Mouse (Mus musculus) large intestine, adult 2 months (tissue): ENCODE data around the gene Ssb. TPM values are rescaled to one million over a fixed set of nuclear protein-coding genes. Genes with fewer than 3 reads are reported as not detected.
"Not testable (repeated sequence)": the region's sequence is repeated elsewhere in the genome, so short reads cannot be mapped to it uniquely, and the experiment has no call there.

ENCODE experiments used
- DNase-seq: peaks from one replicate; pipeline ENCODE4 v3.0.0-alpha.2; 2012; ENCODE audit warnings: low read depth, low spot score
- WGBS: fragments of 180-500 bp; shearing (Covaris S2); methylation state at CpG from one replicate; pipeline ENCODE4 v1.1.7; 2018; 5-methylcytosine and 5-hydroxymethylcytosine counted together
- polyA plus RNA-seq: library from polyadenylated mRNA; depleted of rRNA; stranded (reverse); fragments of >200 nt; gene quantifications from 2 replicates; pipeline ENCODE4 v1.2.3, GENCODE M21; 2012

Ssb gene
- polyA plus RNA-seq, 1 experiment = 3.8 TPM

- no peak for DNase-seq
- 81% methylated on average over 1 of the region's 1 CpGs for WGBS
Measured at GRCm38 (mm10) chr2:69857882-69858281, 3.5 kb upstream of the Ssb start.

DNA sequence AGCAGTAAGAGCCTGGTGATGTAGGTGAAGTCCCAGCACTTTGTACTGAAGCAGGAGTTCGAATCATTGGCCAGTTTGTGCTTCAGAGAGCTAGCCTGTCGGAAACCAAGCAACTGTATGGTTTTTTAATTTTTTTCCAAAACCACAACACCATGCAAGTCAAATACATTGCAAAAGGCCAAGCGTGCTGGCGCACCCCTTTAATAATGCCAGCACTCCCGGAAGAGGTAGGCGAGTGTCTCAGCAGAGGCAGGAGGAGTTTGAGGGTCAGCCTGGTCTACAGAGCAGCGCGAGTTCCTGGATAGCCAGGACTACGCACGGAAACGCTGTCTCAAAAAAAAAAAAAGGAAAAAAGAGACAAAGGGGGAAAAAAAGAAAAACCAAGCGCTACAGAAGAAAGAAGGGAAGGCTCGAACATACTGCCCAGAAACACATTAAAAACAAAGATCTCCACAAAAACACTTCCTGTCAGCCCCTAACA, 350 bp upstream of the Ssb start:
- WGBS = 5% methylated on average over 13 of the region's 13 CpGs
- no peak for DNase-seq

GRCm38 (mm10) chr2:69862117-69862657, 825 bp downstream of the Ssb start:
- 1% methylated on average over 13 of the region's 13 CpGs for WGBS
- DNase-seq = no peak

DNA sequence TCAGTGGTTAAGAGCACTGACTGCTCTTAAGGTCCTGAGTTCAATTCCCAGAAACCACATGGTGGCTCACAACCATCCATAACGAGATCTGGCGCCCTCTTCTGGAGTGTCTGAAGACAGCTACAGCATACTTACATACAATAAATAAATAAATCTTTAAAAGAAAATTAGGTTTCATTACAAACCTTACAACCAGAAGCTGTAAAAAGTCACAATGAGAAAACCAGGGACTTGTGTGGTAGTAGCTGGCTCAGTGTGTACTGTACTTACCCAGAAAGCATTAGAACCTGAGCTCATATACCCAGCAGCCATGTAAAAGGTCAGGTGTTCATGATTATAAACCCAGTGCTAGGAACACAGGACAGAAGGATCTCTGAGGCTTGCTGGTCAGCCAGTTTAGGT, 22.6 kb downstream of the Ssb start:
- DNase-seq = no peak

GRCm38 (mm10) chr2:69884581-69884980, 23.2 kb downstream of the Ssb start:
- no peak for DNase-seq
- 22% methylated on average over 6 of the region's 6 CpGs for WGBS

More for the DNA sequence above, 22.6 kb downstream of the Ssb start:
- WGBS = 64% methylated on average over 2 of the region's 2 CpGs

- DNase-seq = no peak
- WGBS = 2% methylated on average over 12 of the region's 12 CpGs
Measured at GRCm38 (mm10) chr2:69885050-69885449, 23.7 kb downstream of the Ssb start.

DNA sequence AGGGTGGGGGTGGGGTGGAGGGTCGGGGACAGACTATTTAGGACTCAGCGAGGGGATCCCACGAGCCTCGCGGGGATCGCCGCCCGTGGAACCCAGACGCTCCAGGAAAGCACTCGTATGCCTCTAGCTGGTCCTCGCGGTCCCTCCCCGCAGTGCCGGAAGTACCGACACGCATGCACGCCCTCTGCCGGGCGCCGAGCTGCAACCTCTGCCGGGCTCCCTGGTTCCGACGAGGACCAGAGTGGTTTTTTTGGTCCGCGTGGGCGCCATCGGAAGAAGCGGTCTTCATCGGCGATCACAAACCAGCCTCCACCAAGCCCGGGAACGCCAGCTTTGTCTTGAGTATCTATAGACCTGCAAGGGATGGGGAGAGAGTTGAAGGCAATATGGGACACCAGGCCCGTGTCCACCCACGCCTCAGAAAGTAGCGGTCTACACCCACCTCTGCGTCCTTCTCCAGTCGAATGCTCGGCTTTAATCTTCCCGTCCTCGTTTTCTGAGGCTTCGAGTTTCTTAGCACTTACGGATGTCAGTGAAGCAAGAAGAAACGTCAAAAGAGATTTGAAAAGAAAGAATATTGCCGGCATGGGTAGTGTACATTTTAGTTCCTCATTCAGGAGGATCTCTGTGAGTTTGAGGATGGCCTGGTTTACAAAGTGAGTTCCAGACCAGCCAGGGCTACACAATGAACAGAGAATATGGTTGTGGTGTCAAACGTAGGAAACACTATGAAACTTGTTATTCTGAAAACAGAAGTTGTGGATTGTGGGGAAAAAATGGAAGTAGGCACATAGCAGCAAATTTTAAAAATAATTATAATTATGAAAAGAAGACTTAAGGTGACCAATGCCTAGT, 24.3 kb downstream of the Ssb start, which contains the start of gene Mettl5:
Gene Mettl5 (minus strand): TSS at position 165 of the 855 bp plus-strand sequence.
- WGBS = 1% methylated on average over 45 of the region's 45 CpGs

GRCm38 (mm10) chr2:69888957-69889356, 27.6 kb downstream of the Ssb start:
- WGBS = 65% methylated on average over 2 of the region's 2 CpGs
- no peak for DNase-seq

More for the DNA sequence above, 24.3 kb downstream of the Ssb start, which contains the start of gene Mettl5:
- DNase-seq = peak; percentile 53

GRCm38 (mm10) chr2:69890843-69891242, 29.5 kb downstream of the Ssb start:
- 37% methylated on average over 7 of the region's 7 CpGs for WGBS
- no peak for DNase-seq

DNA sequence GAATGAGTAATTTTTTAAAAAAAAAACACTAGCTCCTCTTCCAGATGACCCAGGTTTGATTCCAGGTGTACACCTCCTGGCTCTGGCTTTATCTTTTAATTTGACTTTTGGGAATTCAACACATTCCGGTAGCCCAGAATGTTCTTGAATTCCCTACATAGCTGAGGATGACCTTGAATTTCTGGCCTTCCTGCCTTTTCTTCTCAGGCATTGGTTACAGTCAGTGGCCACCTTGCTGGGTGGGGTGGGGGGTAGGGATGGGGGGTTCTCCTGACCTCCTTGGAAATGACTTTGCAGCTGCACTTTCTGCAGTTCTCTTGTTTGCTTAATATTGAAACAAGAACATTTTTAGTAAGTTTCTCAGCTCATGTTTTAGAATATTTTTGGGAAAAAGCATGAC, 31.8 kb downstream of the Ssb start:
- no peak for DNase-seq
- 92% methylated on average over 1 of the region's 1 CpGs for WGBS

- no peak for DNase-seq
- WGBS = 79% methylated on average over 5 of the region's 5 CpGs
Measured at GRCm38 (mm10) chr2:69893891-69894290, 32.5 kb downstream of the Ssb start.

GRCm38 (mm10) chr2:69895502-69896223, 34.3 kb downstream of the Ssb start:
- 50% methylated on average over 14 of the region's 14 CpGs for WGBS
- DNase-seq = no peak

DNA sequence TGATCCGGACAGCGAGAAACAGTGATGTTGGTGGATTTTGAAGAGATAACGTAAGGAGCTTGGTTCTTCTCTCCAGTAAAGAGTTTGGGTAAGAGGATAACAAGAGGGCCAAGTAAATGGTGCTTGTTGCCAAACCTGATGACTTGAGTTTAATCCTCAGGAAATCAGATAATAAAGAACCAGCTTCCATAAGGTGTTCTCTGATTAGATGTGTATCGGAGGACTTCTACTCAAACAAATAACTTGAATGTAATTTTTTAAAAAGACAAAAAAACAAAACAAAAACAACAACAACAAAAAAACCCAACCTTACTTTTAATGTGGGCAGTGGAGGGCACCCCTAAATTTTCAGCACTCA, 34.8 kb downstream of the Ssb start:
- 95% methylated on average over 4 of the region's 4 CpGs for WGBS
- no peak for DNase-seq

GRCm38 (mm10) chr2:69897039-69897617, 35.8 kb downstream of the Ssb start, which contains the start of gene Ubr3:
Gene Ubr3, plus strand, starts transcription at chr2:69897246.
- 1% methylated on average over 60 of the region's 65 CpGs for WGBS
- peak; percentile 68 for DNase-seq

GRCm38 (mm10) chr2:69897618-69898575, 36.5 kb downstream of the Ssb start:
- under 1% methylated on average over 55 of the region's 55 CpGs for WGBS
- DNase-seq = peak; percentile 32

DNA sequence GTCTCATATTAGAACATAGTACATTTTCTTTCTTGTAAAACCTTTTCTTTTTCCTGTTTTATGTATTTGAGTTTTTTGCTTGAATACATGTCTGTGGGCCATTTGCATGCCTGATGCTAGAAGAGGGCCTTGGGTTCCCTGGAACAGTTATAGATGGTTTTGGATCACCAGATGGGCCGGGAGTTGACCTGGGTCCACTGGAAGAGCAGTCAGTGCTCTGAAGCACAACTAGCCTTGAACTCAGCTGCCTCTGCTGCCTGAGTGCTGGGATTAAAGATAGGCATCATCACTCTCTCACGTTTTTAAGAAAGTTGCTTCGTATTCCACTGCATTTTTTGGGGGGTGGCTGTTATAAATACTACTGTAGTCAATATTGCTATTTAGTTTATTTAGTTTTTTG, 42.2 kb downstream of the Ssb start:
- WGBS = 89% methylated on average over 3 of the region's 3 CpGs
- DNase-seq = no peak

DNA sequence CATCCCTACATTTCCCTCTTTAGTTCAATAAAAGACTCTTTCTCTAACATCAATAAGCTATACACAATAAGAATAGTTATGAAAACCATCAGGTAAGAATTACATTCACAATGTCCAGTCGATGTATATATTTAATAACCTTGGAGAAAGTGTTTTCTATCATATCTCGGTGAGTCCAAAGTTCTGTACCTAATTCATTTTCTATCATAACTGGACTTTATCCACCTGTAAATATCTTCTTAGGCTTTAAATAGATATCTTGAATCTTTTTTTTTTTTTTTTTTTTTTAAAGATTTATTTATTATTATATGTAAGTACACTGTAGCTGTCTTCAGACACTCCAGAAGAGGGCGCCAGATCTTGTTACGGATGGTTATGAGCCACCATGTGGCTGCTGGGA, 46.0 kb downstream of the Ssb start:
- 92% methylated on average over 4 of the region's 4 CpGs for WGBS
- DNase-seq = not testable (repeated sequence)

DNA sequence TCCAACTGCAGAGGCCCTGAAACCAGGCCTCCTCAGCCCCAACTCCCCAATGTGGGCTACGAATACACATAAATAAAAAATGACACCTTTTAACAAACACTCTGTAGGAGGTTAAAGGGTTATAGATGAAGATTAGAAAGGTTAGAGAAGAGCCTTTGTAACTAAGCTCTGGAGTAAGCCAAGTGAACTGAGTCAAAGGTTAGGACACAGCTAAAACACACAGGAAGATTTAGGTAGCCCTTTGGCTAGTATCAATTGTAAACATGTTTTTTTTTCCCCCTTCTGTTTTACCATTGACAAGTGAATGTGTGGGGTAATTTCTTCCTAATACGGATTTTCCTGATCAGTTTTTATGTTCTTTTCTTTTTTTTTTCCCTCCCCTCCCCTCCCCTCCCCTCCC, 51.4 kb downstream of the Ssb start:
- DNase-seq = no peak
- 61% methylated on average over 2 of the region's 2 CpGs for WGBS

DNA sequence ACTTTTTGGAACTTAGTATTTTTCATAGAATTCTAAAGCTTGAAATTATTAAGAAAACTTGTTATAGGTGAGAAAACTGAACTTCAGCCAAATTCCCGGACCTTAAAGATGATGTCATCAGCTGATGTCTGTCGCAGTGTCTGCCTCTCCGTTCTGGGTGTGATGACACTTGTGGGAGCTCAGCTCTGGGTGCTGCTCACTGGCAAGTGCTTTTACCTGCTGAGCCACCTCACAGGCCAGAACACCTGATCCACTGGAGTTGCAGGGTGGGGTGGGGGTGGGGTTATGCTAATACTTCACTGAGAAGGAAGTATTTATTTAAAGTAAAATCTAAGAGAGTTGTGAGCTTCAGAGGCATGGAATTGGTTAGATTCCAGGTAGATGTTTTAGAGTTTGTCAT, 55.9 kb downstream of the Ssb start:
- no peak for DNase-seq
- WGBS = 54% methylated on average over 3 of the region's 3 CpGs
